Mouse (Mus musculus) cortical plate, adult 2 months (tissue): ENCODE measurements around the gene Fam129b.
"Not testable (repeated sequence)": the region's sequence is repeated elsewhere in the genome, so short reads cannot be mapped to it uniquely, and the experiment has no call there.

Experiments used
- CTCF ChIP-seq: fragments of 200-500 bp; IDR thresholded peaks from 2 replicates; pipeline ENCODE4 v1.5.1; 2011; ENCODE audit warnings: mild to moderate bottlenecking, control low read depth, low read length; ENCODE audit not compliant: insufficient read depth; ENCODE audit errors: extremely low read depth
- POLR2A ChIP-seq: fragments of 200-500 bp; IDR thresholded peaks from 2 replicates; pipeline ENCODE4 v1.6.1; 2011; ENCODE audit warnings: mild to moderate bottlenecking, low read length, control low read depth; ENCODE audit not compliant: insufficient read depth; ENCODE audit errors: extremely low read depth

DNA sequence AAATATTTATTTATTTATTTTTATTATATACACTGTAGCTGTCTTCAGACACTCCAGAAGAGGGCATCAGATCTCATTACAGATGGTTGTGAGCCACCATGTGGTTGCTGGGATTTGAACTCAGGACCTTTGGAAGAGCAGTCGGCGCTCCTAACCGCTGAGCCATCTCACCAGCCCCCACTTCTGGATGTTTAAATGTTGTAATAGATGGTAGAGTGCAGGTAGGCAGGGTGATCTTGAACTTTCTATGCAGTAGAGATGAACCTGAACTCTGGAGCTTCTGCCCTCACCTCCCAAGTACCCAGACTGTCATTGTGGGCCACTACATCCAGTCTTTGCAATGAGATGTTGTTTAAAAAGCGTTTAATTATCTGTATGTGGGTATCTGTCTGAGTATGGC, 22.2 kb upstream of the Fam129b start:
- TF ChIP-seq CTCF, POLR2A: not testable (repeated sequence)
